Mouse (Mus musculus) C2C12 (cell line): ENCODE data around the gene Mef2a. TPM values are rescaled to one million over a fixed set of nuclear protein-coding genes. Genes with fewer than 3 reads are reported as not detected.

ENCODE experiments used
- H3K27me3 ChIP-seq: one replicate; pipeline ENCODE4 v1.6.1; 2011; ENCODE audit not compliant: control insufficient read depth, insufficient read depth, insufficient read length
- H3K36me3 ChIP-seq: one replicate; pipeline ENCODE4 v1.6.1; 2011; ENCODE audit not compliant: control insufficient read depth, insufficient read depth
- H3K4me3 ChIP-seq: one replicate; pipeline ENCODE4 v1.5.1; 2011; ENCODE audit warnings: mild to moderate bottlenecking, control low read depth; ENCODE audit not compliant: poor library complexity, insufficient read depth, severe bottlenecking
- H3K79me2 ChIP-seq: one replicate; pipeline ENCODE4 v1.6.1; 2011; ENCODE audit not compliant: control insufficient read depth, insufficient read depth
- H3K79me3 ChIP-seq: one replicate; pipeline ENCODE4 v1.6.1; 2011; ENCODE audit warnings: low read depth, control low read depth
- H3ac ChIP-seq: one replicate; pipeline ENCODE3; 2011; ENCODE audit warnings: low read depth; ENCODE audit not compliant: control insufficient read depth, insufficient read length
- CEBPB ChIP-seq: IDR thresholded peaks from one replicate; pipeline ENCODE4 v1.6.1; 2011; ENCODE audit warnings: low read depth, mild to moderate bottlenecking, control low read depth, moderate library complexity
- CTCF ChIP-seq: IDR thresholded peaks from one replicate; pipeline ENCODE4 v1.5.1; 2011; ENCODE audit not compliant: control insufficient read depth, insufficient read depth, insufficient read length
- FOSL1 ChIP-seq: IDR thresholded peaks from one replicate; pipeline ENCODE4 v1.8.0; 2011; ENCODE audit warnings: mild to moderate bottlenecking, low read length; ENCODE audit not compliant: poor library complexity, insufficient read depth, severe bottlenecking
- MAX ChIP-seq: IDR thresholded peaks from one replicate; pipeline ENCODE4 v1.6.1; 2011; ENCODE audit warnings: mild to moderate bottlenecking, control low read depth
- MYOD1 ChIP-seq: IDR thresholded peaks from one replicate; pipeline ENCODE4 v1.6.1; 2011; ENCODE audit warnings: low read depth; ENCODE audit not compliant: control insufficient read depth, insufficient read length
- MYOG ChIP-seq: IDR thresholded peaks from one replicate; pipeline ENCODE4 v1.6.1; 2011; ENCODE audit not compliant: control insufficient read depth, insufficient read length; ENCODE audit errors: extremely low read depth
- USF1 ChIP-seq: IDR thresholded peaks from one replicate; pipeline ENCODE4 v1.6.1; 2011; ENCODE audit warnings: low read depth, mild to moderate bottlenecking, control low read depth, moderate library complexity
- polyA plus RNA-seq: library from polyadenylated mRNA; unstranded; fragments of >200 nt; fragmentation: generic; extraction: Trizol; gene quantifications from one replicate; pipeline ENCODE4 v1.2.1, GENCODE M21; 2012; ENCODE audit warnings: missing spikeins

The Mef2a gene
- polyA plus RNA-seq, 1 experiment = 14.8 TPM

GRCm38 (mm10) chr7:67401379-67401778, 28.7 kb upstream of the Mef2a start:
- H3K36me3 ChIP-seq = no peaks in the 10 kb centered on the region
- no peak overlapping the region for H3K4me3 ChIP-seq
- H3K79me3 ChIP-seq = no peaks in the 10 kb centered on the region
- H3ac ChIP-seq = no peak overlapping the region
- no peaks in the 10 kb centered on the region for H3K79me2 ChIP-seq
- H3K27me3 ChIP-seq = no peaks in the 10 kb centered on the region
- TF ChIP-seq CTCF = no peak

GRCm38 (mm10) chr7:67390760-67391159, 18.1 kb upstream of the Mef2a start:
- TF ChIP-seq MYOD1 (peak; percentile 77), CEBPB (peak; percentile 1), CTCF (no peak), FOSL1 (peak; percentile 45), MAX (peak; percentile 36), USF1 (no peak)
- Histone ChIP-seq H3K36me3 (no peaks in the 10 kb centered on the region), H3K79me3 (no peaks in the 10 kb centered on the region), H3K79me2 (no peaks in the 10 kb centered on the region), H3K4me3 (no peak overlapping the region), H3ac (no peak overlapping the region), H3K27me3 (no peaks in the 10 kb centered on the region)

DNA sequence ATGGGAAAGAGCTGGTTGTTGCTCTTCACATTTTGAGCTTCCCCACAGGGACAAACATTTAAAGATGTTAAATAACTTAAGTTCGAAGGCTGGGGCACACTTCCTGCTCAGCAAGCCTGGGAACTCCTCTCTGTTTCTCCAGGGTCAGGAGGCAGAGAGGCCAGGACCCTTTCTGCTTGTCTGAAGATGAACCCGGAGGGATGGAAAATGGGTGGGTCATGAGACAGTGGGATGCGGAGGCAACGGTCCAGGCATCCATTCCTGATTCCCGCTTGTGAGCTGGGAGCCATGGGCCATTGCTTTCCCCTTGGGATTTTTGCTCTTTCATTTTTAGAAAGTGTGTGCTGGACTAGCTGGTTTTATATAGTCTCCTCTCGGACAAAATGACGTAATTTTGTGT, 17.4 kb upstream of the Mef2a start:
- no peak overlapping the region for H3K4me3 ChIP-seq
- TF ChIP-seq CTCF (no peak), MYOG (no peak), FOSL1 (no peak), MAX (no peak), MYOD1 (no peak)
- no peaks in the 10 kb centered on the region for H3K79me2 ChIP-seq

DNA sequence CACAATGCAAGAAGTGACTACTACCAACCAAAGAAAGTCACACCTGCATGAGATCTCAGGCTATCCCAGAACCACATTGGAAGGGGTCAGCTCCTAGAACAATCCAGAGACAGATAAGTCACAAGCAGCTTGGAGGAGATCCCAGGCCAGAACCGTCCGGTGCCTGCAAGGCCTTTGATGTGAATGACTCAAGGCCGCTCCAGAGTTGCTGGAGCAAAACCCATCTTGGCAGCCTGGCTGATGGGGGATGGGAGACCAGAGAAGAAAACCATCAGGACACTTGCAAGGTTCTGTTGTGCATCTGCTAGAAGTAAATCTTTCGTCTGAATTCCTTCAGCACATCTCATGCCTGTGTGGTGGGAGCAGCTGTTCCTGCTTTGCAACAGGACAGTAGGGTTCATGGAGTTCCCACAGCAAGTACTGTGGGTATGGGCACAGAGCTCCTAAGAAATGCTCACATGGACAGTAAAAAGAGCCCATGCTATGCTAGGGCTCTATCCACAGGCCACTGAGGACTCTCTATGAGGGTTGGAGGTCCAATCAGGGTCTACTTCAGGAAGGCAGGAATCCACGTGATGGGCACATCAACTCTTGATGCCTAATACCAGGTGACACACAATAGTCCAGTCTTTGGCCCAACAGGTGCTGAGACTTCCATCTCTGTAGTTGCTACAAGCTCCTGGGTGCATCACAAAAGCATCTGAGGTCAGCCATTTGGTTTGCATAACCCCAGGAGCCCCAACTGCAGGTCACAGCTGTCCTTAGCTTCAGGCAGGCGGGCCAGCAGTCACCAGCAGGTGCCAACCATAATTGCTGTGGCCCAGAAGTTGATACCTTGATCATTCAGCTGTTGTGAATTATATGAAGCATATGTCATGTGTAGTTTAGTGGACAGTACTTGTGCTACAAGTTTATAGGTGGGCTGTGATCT, 12.5 kb upstream of the Mef2a start:
- H3K4me3 ChIP-seq = no peak overlapping the region
- no peaks in the 10 kb centered on the region for H3K27me3 ChIP-seq
- TF ChIP-seq MYOD1 = peak; percentile 94
- TF ChIP-seq MYOG = peak; percentile 31
- no peak for TF ChIP-seq CEBPB
- peak; percentile 48 for TF ChIP-seq USF1
- peak; percentile 15 for TF ChIP-seq FOSL1
- no peaks in the 10 kb centered on the region for H3K79me2 ChIP-seq
- no peaks in the 10 kb centered on the region for H3K79me3 ChIP-seq
- H3K36me3 ChIP-seq = no peaks in the 10 kb centered on the region
- H3ac ChIP-seq = no peak overlapping the region

More for the DNA sequence above, 17.4 kb upstream of the Mef2a start:
- Histone ChIP-seq H3ac (no peak overlapping the region), H3K36me3 (no peaks in the 10 kb centered on the region), H3K79me3 (no peaks in the 10 kb centered on the region), H3K27me3 (no peaks in the 10 kb centered on the region)

DNA sequence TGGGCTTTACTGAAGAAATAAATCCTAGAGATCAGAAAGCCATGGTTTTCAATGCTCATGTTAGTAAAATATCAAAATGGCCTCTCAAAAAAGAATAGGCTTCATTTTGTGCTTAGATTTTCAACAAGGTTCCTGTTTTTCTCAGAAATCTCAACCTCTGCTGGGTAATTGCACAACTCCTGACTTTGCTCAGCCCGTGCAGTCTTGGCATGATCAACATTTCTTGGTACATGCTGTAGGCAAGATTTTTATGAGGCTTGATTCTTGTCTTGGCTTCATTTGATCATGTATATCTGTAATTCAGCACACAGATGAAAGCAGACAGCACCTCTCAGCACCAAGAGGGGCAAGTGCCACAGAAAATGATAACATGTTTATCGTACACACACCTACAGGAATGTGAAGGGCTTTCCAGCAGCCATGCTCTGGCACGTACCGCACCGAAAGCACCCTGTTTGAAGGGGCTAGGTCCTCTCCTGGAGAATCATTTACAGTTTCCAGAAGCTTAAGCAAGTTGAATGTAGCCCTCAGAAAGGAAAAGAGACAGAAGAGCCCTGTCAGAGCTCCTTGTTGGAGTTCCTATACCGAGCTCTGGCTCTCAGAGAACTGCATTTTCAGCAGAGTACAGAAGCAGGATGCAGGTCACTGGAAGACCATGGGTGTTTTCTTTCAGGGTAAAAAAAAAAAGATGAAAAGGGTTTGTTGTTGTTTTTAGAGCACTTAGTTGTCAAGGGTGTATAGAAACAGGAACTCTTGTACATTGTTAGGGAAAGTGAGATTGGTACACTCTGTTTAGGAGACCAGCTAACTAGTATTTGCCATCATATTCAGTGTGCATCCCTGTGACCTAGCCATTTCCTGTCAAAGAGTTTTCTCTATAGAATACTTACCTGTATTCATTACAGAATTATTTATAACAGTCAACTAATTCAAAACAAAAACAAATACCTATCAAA, 7.8 kb upstream of the Mef2a start:
- Histone ChIP-seq H3K27me3 (no peaks in the 10 kb centered on the region), H3K4me3 (no peak overlapping the region), H3K79me2 (no peaks in the 10 kb centered on the region), H3K36me3 (no peaks in the 10 kb centered on the region), H3ac (no peak overlapping the region), H3K79me3 (no peaks in the 10 kb centered on the region)
- no peak for TF ChIP-seq MAX
- no peak for TF ChIP-seq MYOG
- no peak for TF ChIP-seq USF1
- TF ChIP-seq MYOD1 = no peak
- TF ChIP-seq CTCF = no peak
- no peak for TF ChIP-seq CEBPB
- TF ChIP-seq FOSL1 = no peak
